Mouse (Mus musculus) cortical plate, adult 2 months (tissue): Measurements from ENCODE around the gene Emc8.

Source experiments
- CTCF ChIP-seq: fragments of 200-500 bp; IDR thresholded peaks from 2 replicates; pipeline ENCODE4 v1.5.1; 2011; ENCODE audit warnings: mild to moderate bottlenecking, control low read depth, low read length; ENCODE audit not compliant: insufficient read depth; ENCODE audit errors: extremely low read depth
- POLR2A ChIP-seq: fragments of 200-500 bp; IDR thresholded peaks from 2 replicates; pipeline ENCODE4 v1.6.1; 2011; ENCODE audit warnings: mild to moderate bottlenecking, low read length, control low read depth; ENCODE audit not compliant: insufficient read depth; ENCODE audit errors: extremely low read depth

- no peak for TF ChIP-seq POLR2A
- TF ChIP-seq CTCF = no peak
Observed at GRCm38 (mm10) chr8:120701758-120702465, 33.5 kb upstream of the Emc8 start.
